Mouse (Mus musculus) left cerebral cortex, postnatal 25 days (tissue): ENCODE results near the gene Gm49321. TPM values are rescaled to one million over a fixed set of nuclear protein-coding genes. Genes with fewer than 3 reads are reported as not detected.
A peak's percentile ranks its signal among the peaks of the same experiment; 100 is the strongest.

ENCODE experiments used
- DNase-seq, 2 experiments: peaks; one replicate each; pipeline ENCODE4 v3.0.0; 2022; ENCODE audit warnings: low spot score in 2 of 2, mixed read lengths in 1 of 2
- intact Hi-C: fragments of 180-260 bp; cut with DNase I; formaldehyde crosslinking; loops from one replicate; pipeline ENCODE4 v1.15.1; 2025
- total RNA-seq, 2 experiments: library from RNA; stranded (reverse); gene quantifications; 2 replicates each; pipeline ENCODE4 v1.2.3; 2021

The Gm49321 gene
- 10 to 100 TPM; 11.8 to 16.9 TPM for total RNA-seq

GRCm38 (mm10) chr12:73937353-73937752 is at the start of gene Gm49321:
Gene Gm49321, plus strand, starts transcription at chr12:73937653.
- DNase-seq: no peak
- intact Hi-C loops: loop anchor here (5.0 kb wide), 1 partner anchor 35 kb away; no protein-coding TSS in a partner anchor

GRCm38 (mm10) chr12:73888003-73888783 is 49.3 kb upstream of the Gm49321 start:
- intact Hi-C loops: no loop called here
- DNase-seq: no peak

- intact Hi-C loops: no loop called here
- no peak for DNase-seq
These were observed 47.9 kb upstream of the Gm49321 start for GRCm38 (mm10) chr12:73889571-73889970.

GRCm38 (mm10) chr12:73890086-73890485 is 47.4 kb upstream of the Gm49321 start:
- intact Hi-C loops: no loop called here

GRCm38 (mm10) chr12:73892616-73893015 is 44.8 kb upstream of the Gm49321 start:
- no peak for DNase-seq
- intact Hi-C loops: no loop called here

More at GRCm38 (mm10) chr12:73890086-73890485, 47.4 kb upstream of the Gm49321 start:
- DNase-seq: no peak

GRCm38 (mm10) chr12:73894838-73895237 is 42.6 kb upstream of the Gm49321 start:
- intact Hi-C loops: no loop called here
- DNase-seq: no peak

- intact Hi-C loops: no loop called here
- no peak for DNase-seq
These were observed 41.8 kb upstream of the Gm49321 start for GRCm38 (mm10) chr12:73895674-73896073.

- intact Hi-C loops: no loop called here
- DNase-seq: no peak
These were observed 41.0 kb upstream of the Gm49321 start for GRCm38 (mm10) chr12:73896471-73896870.

- no peak for DNase-seq
- intact Hi-C loops: no loop called here
These were observed 39.2 kb upstream of the Gm49321 start for GRCm38 (mm10) chr12:73898281-73898680.

- intact Hi-C loops: loop anchor here (10.0 kb wide), 1 partner anchor 340 kb away; no protein-coding TSS in a partner anchor
- no peak for DNase-seq
These were observed 33.1 kb upstream of the Gm49321 start for GRCm38 (mm10) chr12:73904133-73904934.

- DNase-seq: no peak
- intact Hi-C loops: loop anchor here (10.0 kb wide), 1 partner anchor 340 kb away; no protein-coding TSS in a partner anchor
These were observed 32.4 kb upstream of the Gm49321 start for GRCm38 (mm10) chr12:73905041-73905440.

GRCm38 (mm10) chr12:73905555-73905954 is 31.9 kb upstream of the Gm49321 start:
- DNase-seq: no peak
- intact Hi-C loops: loop anchor here (10.0 kb wide), 1 partner anchor 341 kb away; no protein-coding TSS in a partner anchor

GRCm38 (mm10) chr12:73907079-73907672 is 30.3 kb upstream of the Gm49321 start:
- intact Hi-C loops: loop anchor here (2.0 to 10.0 kb wide), 2 partner anchors 198 to 342 kb away; no protein-coding TSS in a partner anchor
- no peak for DNase-seq

- peak; percentile 98 to 99 for DNase-seq
- intact Hi-C loops: loop anchor here (2.0 to 10.0 kb wide), 3 partner anchors 113 to 343 kb away; no protein-coding TSS in a partner anchor
These were observed 29.7 kb upstream of the Gm49321 start for GRCm38 (mm10) chr12:73907673-73908150.

- DNase-seq: peak; percentile 31 to 52
- intact Hi-C loops: loop anchor here (2.0 to 10.0 kb wide), 2 partner anchors 114 to 344 kb away; no protein-coding TSS in a partner anchor
These were observed 29.0 kb upstream of the Gm49321 start for GRCm38 (mm10) chr12:73908274-73909012.

GRCm38 (mm10) chr12:73909013-73909575 is 28.4 kb upstream of the Gm49321 start:
- intact Hi-C loops: loop anchor here (2.0 to 10.0 kb wide), 2 partner anchors 114 to 344 kb away; no protein-coding TSS in a partner anchor
- no peak for DNase-seq

- no peak for DNase-seq
- intact Hi-C loops: no loop called here
These were observed 19.0 kb upstream of the Gm49321 start for GRCm38 (mm10) chr12:73918479-73918878.

- DNase-seq: no peak
- intact Hi-C loops: no loop called here
These were observed 7.2 kb upstream of the Gm49321 start for GRCm38 (mm10) chr12:73930266-73930665.
